Mouse (Mus musculus): ENCODE data around the gene Bcl11a. TPM values are rescaled to one million over a fixed set of nuclear protein-coding genes. Genes with fewer than 3 reads are reported as not detected.

Bcl11a gene
- polyA plus RNA-seq, 1 experiment from 2014 or later = 2.4 TPM

DNA sequence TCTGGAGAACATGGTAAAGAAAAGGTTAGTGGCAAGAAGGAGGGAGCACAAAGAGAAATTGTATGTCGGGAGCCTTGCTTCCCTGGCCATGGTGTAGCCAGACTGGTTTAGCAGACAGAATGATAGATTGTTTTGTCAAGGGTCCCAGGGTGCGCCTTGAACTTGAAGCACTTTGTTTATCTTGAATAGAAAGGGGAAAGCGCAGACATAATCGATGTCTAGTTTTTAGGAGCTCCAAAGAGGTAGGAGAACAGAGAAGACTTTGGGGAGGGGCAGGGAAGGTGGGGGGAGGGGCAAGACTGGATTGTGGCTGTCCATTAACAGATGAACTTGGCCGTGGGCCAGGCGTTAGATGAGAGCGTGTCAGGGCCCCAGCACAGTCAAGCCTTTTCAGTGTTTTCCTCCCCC is 22.0 kb downstream of the Bcl11a start:
- TF ChIP-seq EP300 (IDR thresholded peaks at IDR 0.05) (no peak), CTCF (IDR thresholded peaks at IDR 0.05) (no peak)
- WGBS = 8% methylated on average over 7 of the region's 7 CpGs
- Histone ChIP-seq H3K4me1 (ENCODE audit: insufficient read depth, low read depth, low read length) (no peaks in the 10 kb centered on the region), H3K4me3 (ENCODE audit: low read depth, low read length) (no peak overlapping the region), H3K9ac (replicated peaks; ENCODE audit: low read depth) (no peak overlapping the region), H3K9me3 (ENCODE audit: low read length) (no peaks in the 10 kb centered on the region), H3K27me3 (replicated peaks; ENCODE audit: insufficient read depth, low read length) (no peaks in the 10 kb centered on the region), H3K36me3 (ENCODE audit: insufficient read depth, low read length) (no peaks in the 10 kb centered on the region), H3K4me2 (replicated peaks; ENCODE audit: low read depth, low read length) (no peak overlapping the region), H3K27ac (ENCODE audit: low read length) (no peak overlapping the region)
- ATAC-seq (no peak), DNase-seq (ENCODE audit: low spot score) (no peak)

GRCm38 (mm10) chr11:24100449-24101070 is 22.7 kb downstream of the Bcl11a start:
- no peaks in the 10 kb centered on the region for H3K27me3 ChIP-seq (replicated peaks; ENCODE audit: insufficient read depth, low read length)
- H3K9ac ChIP-seq (replicated peaks; ENCODE audit: low read depth) = no peak overlapping the region
- no peak overlapping the region for H3K27ac ChIP-seq (ENCODE audit: low read length)
- no peak for TF ChIP-seq CTCF (IDR thresholded peaks at IDR 0.05)
- no peak for TF ChIP-seq EP300 (IDR thresholded peaks at IDR 0.05)
- H3K9me3 ChIP-seq (ENCODE audit: low read length) = no peaks in the 10 kb centered on the region
- no peak overlapping the region for H3K4me2 ChIP-seq (replicated peaks; ENCODE audit: low read depth, low read length)
- no peak overlapping the region for H3K4me3 ChIP-seq (ENCODE audit: low read depth, low read length)
- no peaks in the 10 kb centered on the region for H3K4me1 ChIP-seq (ENCODE audit: insufficient read depth, low read depth, low read length)
- DNase-seq (ENCODE audit: low spot score) (no peak), ATAC-seq (no peak)
- WGBS = 66% methylated on average over 4 of the region's 4 CpGs
- H3K36me3 ChIP-seq (ENCODE audit: insufficient read depth, low read length) = no peaks in the 10 kb centered on the region

DNA sequence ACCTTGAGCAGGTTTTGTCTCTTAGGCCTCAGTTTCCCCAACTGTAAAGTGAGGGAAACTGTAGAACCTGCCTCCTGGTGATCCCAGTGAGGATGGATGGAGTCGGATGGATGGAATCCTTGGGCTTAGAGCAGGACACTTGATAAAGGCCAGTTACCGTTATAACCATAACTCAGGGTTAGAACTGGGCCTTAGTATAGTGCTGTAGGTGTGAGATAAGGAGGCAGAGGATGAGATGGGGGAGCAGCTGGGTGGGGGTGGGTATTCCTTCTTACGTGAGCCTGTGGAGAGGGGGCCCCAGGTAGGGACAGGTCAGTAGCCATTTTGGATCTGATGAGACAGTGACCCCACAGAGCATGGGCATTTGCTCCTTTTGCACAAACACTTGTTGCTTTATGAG is 23.8 kb downstream of the Bcl11a start:
- Histone ChIP-seq H3K4me1 (ENCODE audit: insufficient read depth, low read depth, low read length) (no peaks in the 10 kb centered on the region), H3K4me3 (ENCODE audit: low read depth, low read length) (no peak overlapping the region), H3K9ac (replicated peaks; ENCODE audit: low read depth) (no peak overlapping the region), H3K9me3 (ENCODE audit: low read length) (no peaks in the 10 kb centered on the region), H3K27ac (ENCODE audit: low read length) (no peak overlapping the region), H3K27me3 (replicated peaks; ENCODE audit: insufficient read depth, low read length) (no peaks in the 10 kb centered on the region), H3K4me2 (replicated peaks; ENCODE audit: low read depth, low read length) (no peak overlapping the region), H3K36me3 (ENCODE audit: insufficient read depth, low read length) (no peaks in the 10 kb centered on the region)
- ATAC-seq (no peak), DNase-seq (ENCODE audit: low spot score) (no peak)
- 93% methylated on average over 3 of the region's 3 CpGs for WGBS
- no peak for TF ChIP-seq EP300 (IDR thresholded peaks at IDR 0.05)
- TF ChIP-seq CTCF (IDR thresholded peaks at IDR 0.05) = no peak

- H3K36me3 ChIP-seq (ENCODE audit: insufficient read depth, low read length) = no peaks in the 10 kb centered on the region
- no peaks in the 10 kb centered on the region for H3K9me3 ChIP-seq (ENCODE audit: low read length)
- no peak overlapping the region for H3K27ac ChIP-seq (ENCODE audit: low read length)
- no peak overlapping the region for H3K4me3 ChIP-seq (ENCODE audit: low read depth, low read length)
- TF ChIP-seq EP300 (IDR thresholded peaks at IDR 0.05) = no peak
- TF ChIP-seq CTCF (IDR thresholded peaks at IDR 0.05) = no peak
- H3K27me3 ChIP-seq (replicated peaks; ENCODE audit: insufficient read depth, low read length) = no peaks in the 10 kb centered on the region
- H3K4me1 ChIP-seq (ENCODE audit: insufficient read depth, low read depth, low read length) = no peaks in the 10 kb centered on the region
- H3K9ac ChIP-seq (replicated peaks; ENCODE audit: low read depth) = no peak overlapping the region
- DNase-seq (ENCODE audit: low spot score) = no peak
- no peak overlapping the region for H3K4me2 ChIP-seq (replicated peaks; ENCODE audit: low read depth, low read length)
- WGBS = 57% methylated on average over 2 of the region's 2 CpGs
- ATAC-seq = no peak
These were observed 24.5 kb downstream of the Bcl11a start for GRCm38 (mm10) chr11:24102372-24102771.

DNA sequence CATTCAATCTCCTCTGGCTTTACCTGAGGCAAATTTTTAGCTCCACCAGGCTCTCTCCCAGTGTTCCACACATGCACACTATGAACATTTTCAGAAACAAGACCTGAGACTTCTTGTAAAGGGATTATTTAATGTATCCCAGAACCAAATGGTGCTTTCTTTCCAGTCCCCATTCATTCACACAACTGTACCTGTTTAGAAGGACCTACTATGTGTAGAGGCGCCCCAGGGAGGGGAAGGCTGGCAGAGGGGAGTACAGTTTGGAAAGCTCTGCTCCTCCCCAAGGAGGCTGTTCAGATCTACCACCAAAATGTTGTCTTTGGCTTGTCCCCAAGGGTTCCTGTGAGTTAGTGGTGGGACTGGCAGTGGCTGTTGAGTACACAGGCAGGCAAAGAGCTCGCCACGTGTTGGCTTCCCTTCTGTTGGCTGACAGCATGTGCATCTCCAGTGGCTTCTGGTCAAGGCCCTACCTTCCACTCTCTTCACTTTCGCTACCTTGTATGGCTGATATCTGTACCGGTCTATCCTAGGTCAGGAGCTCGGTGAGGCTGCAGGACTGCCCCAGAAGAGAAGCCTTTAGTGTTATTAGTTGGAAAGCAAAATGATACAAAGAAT is 25.4 kb downstream of the Bcl11a start:
- no peak overlapping the region for H3K9ac ChIP-seq (replicated peaks; ENCODE audit: low read depth)
- no peak overlapping the region for H3K4me2 ChIP-seq (replicated peaks; ENCODE audit: low read depth, low read length)
- H3K9me3 ChIP-seq (ENCODE audit: low read length) = no peaks in the 10 kb centered on the region
- no peak for TF ChIP-seq CTCF (IDR thresholded peaks at IDR 0.05)
- TF ChIP-seq EP300 (IDR thresholded peaks at IDR 0.05) = no peak
- no peaks in the 10 kb centered on the region for H3K36me3 ChIP-seq (ENCODE audit: insufficient read depth, low read length)
- H3K4me3 ChIP-seq (ENCODE audit: low read depth, low read length) = no peak overlapping the region
- 79% methylated on average over 6 of the region's 6 CpGs for WGBS
- H3K27ac ChIP-seq (ENCODE audit: low read length) = no peak overlapping the region
- ATAC-seq = no peak
- H3K4me1 ChIP-seq (ENCODE audit: insufficient read depth, low read depth, low read length) = no peaks in the 10 kb centered on the region
- H3K27me3 ChIP-seq (replicated peaks; ENCODE audit: insufficient read depth, low read length) = no peaks in the 10 kb centered on the region
- DNase-seq (ENCODE audit: low spot score) = no peak

- WGBS = 84% methylated on average over 5 of the region's 5 CpGs
- no peak for TF ChIP-seq EP300 (IDR thresholded peaks at IDR 0.05)
- no peak for TF ChIP-seq CTCF (IDR thresholded peaks at IDR 0.05)
- Histone ChIP-seq H3K27me3 (replicated peaks; ENCODE audit: insufficient read depth, low read length) (no peaks in the 10 kb centered on the region), H3K4me2 (replicated peaks; ENCODE audit: low read depth, low read length) (no peak overlapping the region), H3K9ac (replicated peaks; ENCODE audit: low read depth) (no peak overlapping the region), H3K4me3 (ENCODE audit: low read depth, low read length) (no peak overlapping the region), H3K27ac (ENCODE audit: low read length) (no peak overlapping the region), H3K9me3 (ENCODE audit: low read length) (no peaks in the 10 kb centered on the region), H3K36me3 (ENCODE audit: insufficient read depth, low read length) (no peaks in the 10 kb centered on the region), H3K4me1 (ENCODE audit: insufficient read depth, low read depth, low read length) (no peaks in the 10 kb centered on the region)
- ATAC-seq = no peak
- DNase-seq (ENCODE audit: low spot score) = no peak
These were observed 29.6 kb downstream of the Bcl11a start for GRCm38 (mm10) chr11:24107414-24107813.
